Mouse (Mus musculus) 3134 (cell line): ENCODE measurements around the gene Sh3d19.

Source experiments
- DNase-seq: peaks from one replicate; pipeline ENCODE4 v3.0.0-alpha.2; 2011; ENCODE audit warnings: low spot score; ENCODE audit not compliant: insufficient read length; ENCODE audit errors: extremely low read depth

Sh3d19 gene

GRCm38 (mm10) chr3:86025341-86026137, 54.6 kb downstream of the Sh3d19 start:
- DNase-seq: no peak

GRCm38 (mm10) chr3:86028658-86029375, 57.9 kb downstream of the Sh3d19 start:
- DNase-seq: no peak

- DNase-seq: no peak
These were observed 59.7 kb downstream of the Sh3d19 start for GRCm38 (mm10) chr3:86030566-86030965.

GRCm38 (mm10) chr3:86033455-86034090, 62.7 kb downstream of the Sh3d19 start:
- no peak for DNase-seq

GRCm38 (mm10) chr3:86037926-86038484, 67.1 kb downstream of the Sh3d19 start:
- no peak for DNase-seq

- no peak for DNase-seq
These were observed 67.7 kb downstream of the Sh3d19 start for GRCm38 (mm10) chr3:86038648-86039047.

GRCm38 (mm10) chr3:86040286-86041201, 69.6 kb downstream of the Sh3d19 start:
- DNase-seq: peak; percentile 77

GRCm38 (mm10) chr3:86047686-86048408, 76.9 kb downstream of the Sh3d19 start:
- DNase-seq: no peak

- DNase-seq: no peak
These were observed 78.1 kb downstream of the Sh3d19 start for GRCm38 (mm10) chr3:86049041-86049440.

GRCm38 (mm10) chr3:86056678-86057077, 85.8 kb downstream of the Sh3d19 start:
- DNase-seq: peak; percentile 79

- peak; percentile 41 for DNase-seq
These were observed 86.7 kb downstream of the Sh3d19 start for GRCm38 (mm10) chr3:86057436-86058095.

- no peak for DNase-seq
These were observed 98.8 kb downstream of the Sh3d19 start for GRCm38 (mm10) chr3:86069646-86070250.

- no peak for DNase-seq
These were observed 99.9 kb downstream of the Sh3d19 start for GRCm38 (mm10) chr3:86070799-86071198.

- DNase-seq: no peak
These were observed 101.2 kb downstream of the Sh3d19 start for GRCm38 (mm10) chr3:86072066-86072465.

GRCm38 (mm10) chr3:86072889-86073288, 102.0 kb downstream of the Sh3d19 start:
- no peak for DNase-seq

- DNase-seq: no peak
These were observed 104.7 kb downstream of the Sh3d19 start for GRCm38 (mm10) chr3:86075593-86075992.

GRCm38 (mm10) chr3:86076511-86077283, 105.8 kb downstream of the Sh3d19 start:
- no peak for DNase-seq

- no peak for DNase-seq
These were observed 112.1 kb downstream of the Sh3d19 start for GRCm38 (mm10) chr3:86083051-86083450.
